Mouse (Mus musculus): ENCODE results near the gene Usp6nl. TPM values are rescaled to one million over a fixed set of nuclear protein-coding genes. Genes with fewer than 3 reads are reported as not detected.

Usp6nl gene
- polyA plus RNA-seq, 1 experiment from 2014 or later = 6.2 TPM

DNA sequence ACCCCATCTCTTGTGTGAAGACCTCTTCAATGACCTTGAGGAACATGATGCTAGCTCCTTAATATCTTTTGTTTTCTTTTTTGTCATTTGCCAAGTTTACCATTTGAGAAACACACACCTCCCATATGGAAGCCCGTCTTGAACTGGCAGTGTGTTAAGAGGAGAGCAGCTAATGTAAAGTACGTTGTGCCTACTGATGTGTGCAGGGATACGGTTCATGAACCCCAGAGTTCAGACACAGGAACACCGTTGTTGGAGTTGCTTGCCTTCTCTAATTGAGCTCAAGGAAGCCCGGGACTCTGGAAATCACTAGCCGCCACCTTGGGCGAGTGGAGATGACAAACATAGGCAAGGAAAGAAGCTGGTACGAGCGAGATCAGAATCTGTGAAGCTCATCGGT is 9.7 kb upstream of the Usp6nl start:
- no peak overlapping the region for H3K9ac ChIP-seq
- 86% methylated on average over 10 of the region's 10 CpGs for WGBS
- no peaks in the 10 kb centered on the region for H3K4me1 ChIP-seq (replicated peaks)
- ATAC-seq (ENCODE audit: low FRiP score) = no peak
- no peak overlapping the region for H3K4me2 ChIP-seq
- no peak overlapping the region for H3K27ac ChIP-seq
- H3K27me3 ChIP-seq = no peaks in the 10 kb centered on the region
- no peaks in the 10 kb centered on the region for H3K36me3 ChIP-seq
- no peak overlapping the region for H3K4me3 ChIP-seq
- H3K9me3 ChIP-seq = no peaks in the 10 kb centered on the region

DNA sequence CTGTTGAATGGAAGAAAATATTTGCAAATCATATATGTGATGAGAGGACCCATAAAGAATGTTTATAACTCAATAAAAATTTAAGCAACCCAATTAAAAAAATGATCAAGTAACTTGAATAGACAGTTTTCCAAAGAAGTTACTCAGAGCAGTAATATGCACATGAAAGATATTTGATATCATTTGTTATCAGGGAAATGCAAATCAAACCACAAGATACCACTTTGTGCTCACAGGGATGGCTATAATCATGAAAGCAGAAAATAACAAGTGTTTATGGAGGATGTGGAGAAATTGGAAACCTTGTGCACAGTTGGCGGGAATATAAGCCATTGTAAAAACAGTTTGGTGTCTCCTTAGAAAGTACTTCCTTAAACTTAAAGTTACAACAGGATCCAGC is 8.7 kb upstream of the Usp6nl start:
- Histone ChIP-seq H3K4me2 (no peak overlapping the region), H3K4me1 (replicated peaks) (no peaks in the 10 kb centered on the region), H3K27ac (no peak overlapping the region), H3K36me3 (no peaks in the 10 kb centered on the region), H3K4me3 (no peak overlapping the region), H3K9me3 (no peaks in the 10 kb centered on the region), H3K27me3 (no peaks in the 10 kb centered on the region), H3K9ac (no peak overlapping the region)
- WGBS = 98% methylated on average over 1 of the region's 1 CpGs
- ATAC-seq (ENCODE audit: low FRiP score) = no peak

DNA sequence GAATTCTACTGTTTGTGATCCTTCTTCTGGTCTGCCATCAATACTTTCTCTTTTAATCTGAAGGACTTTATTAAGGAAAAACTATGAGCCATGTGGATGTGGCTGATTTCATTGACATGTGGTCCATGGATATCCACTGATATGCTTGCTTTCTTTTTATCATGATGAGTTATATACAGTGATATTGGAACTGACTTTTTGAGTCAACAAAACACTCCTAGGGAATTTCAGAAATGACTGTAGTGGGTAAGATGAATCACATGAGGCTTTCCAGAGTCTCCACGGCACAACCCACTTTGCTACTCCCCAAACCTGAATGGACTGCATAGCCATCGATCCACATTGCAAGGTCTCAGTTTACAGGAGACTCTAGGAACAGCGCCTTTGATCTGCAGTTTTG is 2.3 kb upstream of the Usp6nl start:
- Histone ChIP-seq H3K27me3 (peaks cover 3% of the 10 kb centered on the region; the same call in 1 of the 2 replicates), H3K4me1 (replicated peaks) (peaks cover 23% of the 10 kb centered on the region), H3K9ac (no peak overlapping the region), H3K4me2 (no peak overlapping the region), H3K9me3 (no peaks in the 10 kb centered on the region), H3K27ac (no peak overlapping the region), H3K36me3 (no peaks in the 10 kb centered on the region), H3K4me3 (no peak overlapping the region)
- ATAC-seq (ENCODE audit: low FRiP score) = no peak
- 86% methylated on average over 3 of the region's 3 CpGs for WGBS

DNA sequence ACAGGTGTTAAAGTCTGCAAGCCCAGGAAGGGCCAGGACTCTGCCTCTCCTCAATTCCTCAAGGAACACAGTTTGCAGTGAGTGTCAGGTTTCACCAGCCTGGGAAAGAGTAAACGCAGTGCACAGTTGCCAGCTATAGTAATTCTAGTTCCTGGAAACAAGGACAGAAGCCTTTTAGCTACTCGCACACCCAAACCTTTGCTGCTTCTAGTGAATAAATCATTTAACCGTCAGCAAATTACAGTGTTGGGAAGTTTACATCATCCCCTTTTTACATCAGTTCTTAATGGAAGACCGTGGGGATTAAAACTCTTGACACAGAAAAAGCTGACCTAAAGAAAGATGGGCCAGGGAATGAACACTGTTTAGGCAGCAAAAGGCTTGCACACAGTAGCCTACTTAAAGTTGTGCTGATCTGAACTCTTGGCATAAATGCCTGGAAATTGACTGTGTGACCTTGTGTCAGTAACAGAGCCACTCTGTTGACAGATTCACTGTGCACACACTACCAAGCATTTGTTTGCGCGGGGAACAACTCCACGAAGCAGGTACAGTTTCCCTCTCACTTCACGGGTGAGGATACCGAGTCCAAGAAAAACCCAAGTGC is 595 bp upstream of the Usp6nl start:
- peaks cover 28% of the 10 kb centered on the region for H3K4me1 ChIP-seq (replicated peaks)
- ATAC-seq (ENCODE audit: low FRiP score) = no peak; the same call in none of the 2 replicates
- no peaks in the 10 kb centered on the region for H3K9me3 ChIP-seq
- H3K4me2 ChIP-seq = peak overlapping the region; percentile 70
- WGBS = 11% methylated on average over 9 of the region's 9 CpGs
- no peaks in the 10 kb centered on the region for H3K36me3 ChIP-seq
- peak overlapping the region; percentile 69 for H3K4me3 ChIP-seq
- H3K9ac ChIP-seq = peak overlapping the region; percentile 97
- peak overlapping the region; percentile 98 for H3K27ac ChIP-seq
- peaks cover 3% of the 10 kb centered on the region; the same call in 1 of the 2 replicates for H3K27me3 ChIP-seq

DNA sequence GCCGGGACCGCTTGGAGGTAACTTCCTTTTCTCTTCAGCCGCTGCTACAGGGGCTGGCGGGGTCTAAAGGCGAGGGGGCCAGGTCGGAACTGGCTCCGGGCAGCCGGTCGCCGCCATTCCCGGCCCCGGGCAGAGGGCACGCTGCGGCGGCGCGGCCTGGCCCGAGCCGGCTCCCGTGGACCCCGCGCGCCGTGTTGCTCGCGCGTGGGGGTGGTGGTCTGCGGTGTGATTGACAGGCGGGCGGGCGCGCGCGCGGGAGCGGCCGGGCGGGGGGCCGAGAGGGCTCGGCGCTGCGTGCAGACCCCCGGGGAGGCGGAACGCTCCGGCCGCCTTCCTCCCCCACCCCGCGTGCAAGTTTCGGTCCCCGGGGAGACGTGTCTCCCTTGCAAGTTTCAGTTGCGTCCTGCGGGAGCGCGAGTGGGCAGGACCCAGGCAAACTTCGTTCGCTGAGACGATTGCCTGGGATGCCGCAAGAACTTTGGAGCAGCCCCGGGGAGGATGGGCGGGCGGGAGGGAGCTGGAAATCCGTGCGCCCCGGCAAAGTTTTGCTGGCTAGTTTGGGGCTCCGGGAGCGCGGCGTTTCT is 563 bp downstream of the Usp6nl start:
- ATAC-seq (ENCODE audit: low FRiP score) = peak; percentile 84
- Histone ChIP-seq H3K27me3 (peaks cover 3% of the 10 kb centered on the region; the same call in 1 of the 2 replicates), H3K9me3 (no peaks in the 10 kb centered on the region), H3K27ac (peak overlapping the region; percentile 98), H3K4me3 (peak overlapping the region; percentile 69), H3K4me1 (replicated peaks) (peaks cover 28% of the 10 kb centered on the region), H3K4me2 (peak overlapping the region; percentile 70), H3K9ac (peak overlapping the region; percentile 97), H3K36me3 (no peaks in the 10 kb centered on the region)
- WGBS = under 1% methylated on average over 67 of the region's 70 CpGs

DNA sequence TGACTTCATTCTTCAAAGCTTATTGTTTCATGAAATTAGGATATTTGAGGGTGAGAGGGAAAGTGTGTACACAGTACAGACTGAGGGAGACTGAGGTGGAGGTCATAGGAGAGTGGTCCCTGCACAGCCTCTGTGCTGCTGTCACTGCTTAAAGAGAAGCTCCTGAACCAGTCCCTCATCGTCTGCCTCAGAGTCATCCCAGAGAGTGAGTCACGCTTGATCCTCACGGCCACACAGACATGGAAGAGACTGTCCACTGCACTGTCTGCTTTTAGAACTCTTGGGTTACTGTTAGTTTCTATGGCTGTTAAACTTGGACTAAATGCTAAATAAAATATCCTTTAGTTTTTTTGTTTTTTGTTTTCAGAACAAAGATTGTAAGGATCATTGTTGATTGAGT is 3.2 kb downstream of the Usp6nl start:
- Histone ChIP-seq H3K9me3 (no peaks in the 10 kb centered on the region), H3K4me3 (no peak overlapping the region), H3K4me2 (no peak overlapping the region), H3K27me3 (peaks cover 3% of the 10 kb centered on the region; the same call in 1 of the 2 replicates), H3K27ac (no peak overlapping the region), H3K4me1 (replicated peaks) (peaks cover 28% of the 10 kb centered on the region), H3K9ac (0 out of 2 replicates have a peak overlapping the region, but pooled peaks have one; percentile 5), H3K36me3 (no peaks in the 10 kb centered on the region)
- 62% methylated on average over 3 of the region's 3 CpGs for WGBS
- ATAC-seq (ENCODE audit: low FRiP score) = no peak

DNA sequence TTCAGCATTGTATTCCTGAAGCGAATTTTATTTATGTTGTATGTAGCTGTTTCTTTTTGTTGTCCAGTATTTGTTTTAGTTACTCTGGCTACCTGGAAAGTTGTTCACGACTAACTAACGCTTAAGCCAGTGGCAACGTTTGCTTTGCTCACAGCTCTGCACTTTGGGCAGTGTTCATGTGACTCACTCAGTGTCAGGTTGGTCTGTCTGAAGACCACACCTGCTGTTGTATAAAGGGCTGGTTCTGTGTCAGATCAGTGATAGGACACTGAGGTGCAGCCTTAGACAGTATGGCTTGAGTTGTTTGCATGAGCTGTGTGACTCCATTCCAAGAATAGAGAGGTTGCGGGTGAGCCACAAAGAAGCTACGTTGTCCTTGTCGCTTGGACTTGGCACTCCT is 6.5 kb downstream of the Usp6nl start:
- Histone ChIP-seq H3K9ac (no peak overlapping the region), H3K9me3 (no peaks in the 10 kb centered on the region), H3K4me3 (no peak overlapping the region), H3K4me2 (no peak overlapping the region), H3K4me1 (replicated peaks) (peaks cover 22% of the 10 kb centered on the region), H3K27me3 (no peaks in the 10 kb centered on the region), H3K27ac (no peak overlapping the region), H3K36me3 (no peaks in the 10 kb centered on the region)
- ATAC-seq (ENCODE audit: low FRiP score) = no peak
- 86% methylated on average over 7 of the region's 7 CpGs for WGBS

DNA sequence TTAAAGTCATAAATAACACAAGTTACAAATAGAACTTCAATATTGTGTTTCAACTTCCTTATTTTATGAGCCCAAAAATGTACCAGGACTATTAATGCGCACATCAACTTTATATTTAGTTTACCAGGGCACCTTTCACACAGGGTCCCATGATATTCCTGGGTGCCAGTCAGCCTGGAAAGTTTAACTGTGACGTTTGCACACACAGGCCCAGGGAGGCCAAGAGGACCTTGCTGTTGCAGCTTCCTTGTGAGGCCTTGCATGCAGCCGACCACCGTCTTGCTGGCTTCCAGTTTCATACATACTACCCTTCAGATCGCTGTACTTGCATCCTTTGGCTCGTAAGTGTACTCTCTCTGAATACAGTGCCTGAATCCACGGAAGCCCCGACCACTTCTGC is 8.3 kb downstream of the Usp6nl start:
- Histone ChIP-seq H3K27ac (no peak overlapping the region), H3K9me3 (no peaks in the 10 kb centered on the region), H3K36me3 (no peaks in the 10 kb centered on the region), H3K4me1 (replicated peaks) (peaks cover 13% of the 10 kb centered on the region), H3K27me3 (no peaks in the 10 kb centered on the region), H3K4me2 (no peak overlapping the region), H3K9ac (no peak overlapping the region), H3K4me3 (no peak overlapping the region)
- no peak for ATAC-seq (ENCODE audit: low FRiP score)
- 95% methylated on average over 8 of the region's 8 CpGs for WGBS

DNA sequence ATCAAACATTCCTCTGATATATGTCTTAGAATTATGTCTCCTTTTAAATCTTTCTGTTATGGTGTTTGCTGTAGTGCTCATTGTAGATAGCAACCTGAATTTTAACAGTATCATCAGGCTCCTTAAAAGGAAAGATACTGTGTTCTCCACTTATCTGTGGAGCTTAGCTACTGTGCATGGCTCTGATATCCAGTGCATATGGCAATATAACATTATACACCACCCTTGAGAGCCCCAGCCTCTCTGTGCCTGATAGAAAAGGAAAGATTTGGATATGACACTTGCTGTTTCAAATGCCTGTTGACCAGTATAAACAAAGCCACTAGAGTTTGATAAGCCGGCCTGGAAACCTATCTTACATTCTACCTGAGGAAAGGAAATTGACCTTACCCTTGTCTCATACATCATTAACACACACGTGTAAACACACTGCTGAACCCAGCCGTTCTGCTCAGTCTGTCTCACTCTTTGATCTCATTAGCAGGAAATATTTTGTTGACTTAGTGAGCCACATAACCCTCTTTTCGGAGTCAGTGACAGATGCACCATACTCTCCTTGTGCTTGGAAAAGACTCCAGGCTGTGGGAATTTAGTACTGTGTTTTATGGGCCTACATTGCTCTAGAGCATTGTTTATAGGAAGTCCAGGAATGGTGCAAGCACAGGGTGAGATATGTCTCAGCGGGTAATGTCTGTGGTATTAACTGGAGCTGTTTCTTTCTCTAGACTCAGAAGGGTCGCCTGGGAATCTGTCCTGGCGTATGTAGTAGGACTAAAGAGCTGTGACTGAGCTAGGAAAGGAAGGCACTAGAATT is 9.1 kb downstream of the Usp6nl start:
- Histone ChIP-seq H3K27me3 (no peaks in the 10 kb centered on the region), H3K9me3 (no peaks in the 10 kb centered on the region), H3K36me3 (no peaks in the 10 kb centered on the region), H3K4me1 (replicated peaks) (peaks cover 13% of the 10 kb centered on the region), H3K4me2 (no peak overlapping the region), H3K27ac (no peak overlapping the region), H3K4me3 (no peak overlapping the region), H3K9ac (no peak overlapping the region)
- 80% methylated on average over 7 of the region's 7 CpGs for WGBS
- ATAC-seq (ENCODE audit: low FRiP score) = no peak

DNA sequence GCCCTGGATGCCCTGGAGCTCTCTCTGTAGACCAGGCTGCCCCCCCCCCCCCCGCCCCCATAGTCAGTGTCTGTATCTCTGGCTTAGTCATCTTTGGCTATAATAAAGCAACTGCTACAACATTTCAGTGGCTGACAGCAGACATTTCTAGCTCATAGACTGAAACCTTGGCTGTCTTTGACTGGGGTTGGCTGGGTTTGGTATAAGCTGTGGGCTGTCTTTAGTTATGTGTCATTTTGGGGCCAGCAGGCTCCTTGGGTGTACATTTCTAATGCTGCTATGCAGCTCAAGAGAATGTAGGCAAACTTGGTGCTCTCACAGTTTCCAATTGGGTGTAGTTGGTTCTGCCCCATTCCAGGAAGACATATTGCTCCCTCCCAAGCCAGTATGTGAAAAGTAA is 11.1 kb downstream of the Usp6nl start:
- no peak overlapping the region for H3K4me2 ChIP-seq
- H3K27me3 ChIP-seq = no peaks in the 10 kb centered on the region
- H3K36me3 ChIP-seq = no peaks in the 10 kb centered on the region
- no peak overlapping the region for H3K4me3 ChIP-seq
- 80% methylated on average over 1 of the region's 1 CpGs for WGBS
- H3K27ac ChIP-seq = no peak overlapping the region
- H3K4me1 ChIP-seq (replicated peaks) = peaks cover 13% of the 10 kb centered on the region
- H3K9me3 ChIP-seq = no peaks in the 10 kb centered on the region
- H3K9ac ChIP-seq = no peak overlapping the region
- no peak for ATAC-seq (ENCODE audit: low FRiP score)

DNA sequence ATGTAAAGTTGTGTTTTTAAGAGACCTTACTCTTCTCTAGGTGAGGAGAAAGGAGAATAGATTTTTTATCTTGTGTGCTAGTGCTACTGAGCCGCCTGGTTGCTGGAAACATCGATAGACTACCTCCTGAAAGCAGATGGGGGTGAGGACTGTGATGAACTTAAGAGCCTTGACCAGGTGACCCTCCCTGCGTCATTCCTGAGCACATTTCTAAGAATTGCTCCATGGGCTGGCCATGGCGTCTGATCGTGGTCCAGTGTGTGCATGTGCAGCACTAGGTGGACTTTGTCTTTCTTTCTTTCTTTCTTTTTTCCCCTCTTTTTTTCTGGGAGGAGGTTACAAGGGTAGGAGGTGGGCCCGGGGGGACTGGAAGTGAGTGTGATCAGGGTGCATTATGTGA is 11.5 kb downstream of the Usp6nl start:
- Histone ChIP-seq H3K36me3 (no peaks in the 10 kb centered on the region), H3K9ac (no peak overlapping the region), H3K27me3 (no peaks in the 10 kb centered on the region), H3K4me3 (no peak overlapping the region), H3K9me3 (no peaks in the 10 kb centered on the region), H3K27ac (no peak overlapping the region), H3K4me2 (no peak overlapping the region), H3K4me1 (replicated peaks) (peaks cover 13% of the 10 kb centered on the region)
- no peak for ATAC-seq (ENCODE audit: low FRiP score)
- 93% methylated on average over 6 of the region's 6 CpGs for whole genome bisulfite sequencing

DNA sequence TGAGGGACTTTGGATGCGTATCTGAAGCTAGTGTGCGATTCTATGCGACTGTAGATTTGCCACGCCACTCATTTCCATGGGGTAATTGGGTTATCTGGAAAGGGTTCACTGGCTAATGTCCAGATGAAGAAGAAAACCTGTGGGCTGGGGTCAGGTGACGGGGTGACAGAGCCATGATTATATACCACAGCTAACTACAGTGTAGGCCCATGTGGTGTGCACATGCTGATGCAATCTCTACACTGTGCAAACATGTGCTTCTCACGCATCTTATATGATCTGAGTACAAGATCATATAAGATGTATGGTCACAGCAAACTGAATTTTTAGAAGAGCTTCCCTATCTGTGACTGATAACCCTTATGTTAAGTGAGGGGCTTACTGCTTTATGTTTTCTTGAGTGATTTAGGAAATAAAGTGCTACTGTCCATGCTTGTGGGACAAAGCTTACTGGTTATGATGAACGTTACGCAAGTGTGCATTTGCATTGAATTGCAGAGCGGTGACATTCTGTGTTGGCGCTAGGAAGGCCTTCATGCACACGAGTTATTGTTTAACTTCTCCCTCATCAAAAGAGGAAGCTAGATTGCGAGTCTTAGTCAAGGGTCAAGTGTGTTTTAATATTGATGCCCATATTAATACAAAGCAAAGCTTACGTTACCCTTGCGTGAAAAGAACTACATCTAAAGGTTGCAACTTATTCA is 12.7 kb downstream of the Usp6nl start:
- no peaks in the 10 kb centered on the region for H3K36me3 ChIP-seq
- no peak overlapping the region for H3K27ac ChIP-seq
- peaks cover 13% of the 10 kb centered on the region for H3K4me1 ChIP-seq (replicated peaks)
- H3K4me3 ChIP-seq = no peak overlapping the region
- 83% methylated on average over 14 of the region's 14 CpGs for WGBS
- no peaks in the 10 kb centered on the region for H3K27me3 ChIP-seq
- H3K9me3 ChIP-seq = no peaks in the 10 kb centered on the region
- H3K9ac ChIP-seq = no peak overlapping the region
- ATAC-seq (ENCODE audit: low FRiP score) = no peak
- H3K4me2 ChIP-seq = no peak overlapping the region
